Mouse (Mus musculus) hematopoietic stem cell, adult 5-6 weeks (primary cell): Measurements from ENCODE around the gene Ankrd12. TPM values are rescaled to one million over a fixed set of nuclear protein-coding genes. Genes with fewer than 3 reads are reported as not detected.
"Not testable (repeated sequence)": the region's sequence is repeated elsewhere in the genome, so short reads cannot be mapped to it uniquely, and the experiment has no call there.

Experiments
- ATAC-seq, 2 experiments: fragments of 125-278 bp in 1 of 2; replicated peaks in 1 of 2; 2 replicates each; pipeline ENCODE4 v1.8.0; 2016 to 2017; ENCODE audit warnings: inconsistent platforms in 2 of 2, mild to moderate bottlenecking in 2 of 2, moderate number of reproducible peaks in 2 of 2, low read depth in 1 of 2, moderate TSS enrichment in 1 of 2; ENCODE audit not compliant: low FRiP score in 2 of 2, poor library complexity in 2 of 2, severe bottlenecking in 2 of 2, insufficient read depth in 1 of 2, low TSS enrichment in 1 of 2
- total RNA-seq: library from RNA; stranded (forward); fragments of 172-1452, 232-1000 nt; gene quantifications from 2 replicates; pipeline ENCODE4 v1.2.3, GENCODE M21; 2017

The Ankrd12 gene
- total RNA-seq, 1 experiment from 2014 or later: 53.3 TPM

DNA sequence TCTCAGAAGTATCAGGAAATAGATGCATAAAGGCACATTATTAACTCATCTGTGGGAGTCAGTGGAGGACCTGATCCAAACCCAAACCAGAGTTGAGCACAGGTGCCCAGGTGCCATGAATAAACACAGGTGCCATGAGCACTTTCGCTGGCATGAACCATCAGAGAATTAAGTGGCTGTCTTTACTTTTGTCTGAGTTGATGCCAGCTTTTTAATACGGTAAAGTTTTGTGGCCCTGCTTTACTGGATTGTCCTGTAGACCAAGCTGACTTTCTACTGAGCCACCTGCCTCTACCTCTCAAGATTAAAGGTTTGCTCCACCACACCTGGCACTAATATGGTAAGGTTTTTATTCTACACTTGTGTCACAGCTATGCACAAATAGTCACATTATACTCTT is 15.2 kb upstream of the Ankrd12 start:
- no peak for ATAC-seq

DNA sequence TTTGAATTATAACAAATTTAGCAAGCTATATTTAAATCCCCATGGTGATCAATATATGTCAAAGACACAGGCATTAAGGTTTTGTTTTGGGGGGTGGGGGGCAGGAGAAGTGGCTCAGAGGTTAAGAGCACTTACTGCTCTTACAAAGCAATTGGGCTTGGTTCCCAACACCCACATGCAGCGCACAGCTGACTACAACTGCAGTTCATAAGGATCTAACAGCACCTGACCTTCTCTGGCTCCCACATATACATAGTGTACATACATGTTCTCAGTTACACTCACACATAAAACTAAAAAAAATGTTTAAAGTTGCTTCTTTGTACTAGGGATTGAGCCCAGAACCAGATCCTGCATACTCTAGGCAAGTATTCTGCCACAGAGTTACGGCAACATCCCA is 14.5 kb upstream of the Ankrd12 start:
- no peak for ATAC-seq

DNA sequence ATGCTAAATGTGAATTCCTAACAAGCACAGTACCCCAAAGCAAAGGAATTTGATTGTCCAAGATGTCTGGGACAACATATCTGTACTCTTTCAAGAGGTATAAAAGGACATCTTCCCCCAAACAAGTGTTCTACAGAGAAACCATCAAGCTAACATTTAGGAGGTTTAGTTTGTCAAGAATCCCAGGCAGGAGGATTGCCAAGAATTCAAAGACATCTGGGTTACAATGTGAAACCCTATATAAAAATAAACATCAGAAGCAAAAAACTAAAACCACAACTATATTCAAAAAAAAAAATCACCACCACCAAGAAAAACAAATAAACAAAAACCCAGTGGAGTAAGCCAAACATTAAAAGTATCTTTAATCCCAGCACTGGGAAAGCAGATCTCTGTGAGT is 13.4 kb upstream of the Ankrd12 start:
- ATAC-seq: no peak

DNA sequence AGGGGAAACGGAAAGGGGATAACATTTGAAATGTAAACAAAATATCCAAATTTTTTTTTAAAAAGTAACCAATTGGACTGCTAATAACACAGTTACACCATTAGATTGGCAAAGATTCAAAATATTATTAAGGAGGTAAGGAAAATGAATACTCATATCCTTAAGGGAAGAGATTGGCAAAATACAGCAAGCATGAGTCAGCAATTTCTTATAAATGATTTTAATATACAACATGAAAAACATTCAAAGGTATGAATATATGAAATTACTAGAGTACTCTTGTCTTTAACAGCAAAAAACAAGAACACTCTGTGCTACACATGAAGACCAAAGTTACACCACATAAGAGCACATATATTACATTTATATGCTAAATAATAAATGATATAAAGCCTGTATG is 8.1 kb upstream of the Ankrd12 start:
- no peak for ATAC-seq

DNA sequence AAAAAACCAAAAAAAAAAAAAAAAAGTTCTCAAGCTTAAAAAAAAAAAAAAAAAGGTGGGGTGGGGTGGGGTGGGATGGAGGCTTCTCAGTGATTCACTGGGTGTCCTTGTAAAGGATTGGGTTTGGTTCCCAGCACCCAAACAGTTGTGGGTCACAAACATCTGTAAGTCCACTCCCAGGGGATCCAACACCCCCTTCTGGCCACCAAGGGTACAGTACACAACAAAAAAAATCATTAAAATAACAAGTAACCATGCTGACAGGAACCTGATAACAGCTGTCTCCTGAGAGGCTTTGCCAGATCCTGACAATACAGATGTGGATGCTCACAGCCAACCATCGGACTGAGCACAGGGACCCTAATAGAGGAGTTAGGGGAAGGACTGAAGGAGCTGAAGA is 7.6 kb upstream of the Ankrd12 start:
- no peak for ATAC-seq

DNA sequence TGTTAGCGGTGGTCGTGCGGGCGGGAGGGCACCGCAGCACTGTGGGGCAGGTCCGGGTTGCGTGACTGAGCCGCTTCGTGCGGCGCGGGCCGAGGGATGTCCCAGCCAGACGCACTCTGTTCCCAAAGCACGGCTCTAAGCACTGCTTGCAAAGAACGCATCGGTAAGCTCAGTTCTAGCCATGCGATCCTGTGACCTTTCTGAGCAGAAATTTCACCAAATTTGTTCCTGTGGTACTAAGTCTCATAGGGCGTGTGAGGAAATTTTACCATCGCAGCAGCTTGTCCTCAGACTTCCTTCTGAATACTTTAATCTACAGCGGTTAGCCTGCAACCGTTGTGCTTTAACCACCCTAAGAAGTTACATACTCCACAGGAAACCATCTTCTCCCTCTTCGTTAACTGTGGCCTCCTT is 555 bp upstream of the Ankrd12 start:
- ATAC-seq: peak; percentile 12 to 29; a peak in 3 of 4 replicates

DNA sequence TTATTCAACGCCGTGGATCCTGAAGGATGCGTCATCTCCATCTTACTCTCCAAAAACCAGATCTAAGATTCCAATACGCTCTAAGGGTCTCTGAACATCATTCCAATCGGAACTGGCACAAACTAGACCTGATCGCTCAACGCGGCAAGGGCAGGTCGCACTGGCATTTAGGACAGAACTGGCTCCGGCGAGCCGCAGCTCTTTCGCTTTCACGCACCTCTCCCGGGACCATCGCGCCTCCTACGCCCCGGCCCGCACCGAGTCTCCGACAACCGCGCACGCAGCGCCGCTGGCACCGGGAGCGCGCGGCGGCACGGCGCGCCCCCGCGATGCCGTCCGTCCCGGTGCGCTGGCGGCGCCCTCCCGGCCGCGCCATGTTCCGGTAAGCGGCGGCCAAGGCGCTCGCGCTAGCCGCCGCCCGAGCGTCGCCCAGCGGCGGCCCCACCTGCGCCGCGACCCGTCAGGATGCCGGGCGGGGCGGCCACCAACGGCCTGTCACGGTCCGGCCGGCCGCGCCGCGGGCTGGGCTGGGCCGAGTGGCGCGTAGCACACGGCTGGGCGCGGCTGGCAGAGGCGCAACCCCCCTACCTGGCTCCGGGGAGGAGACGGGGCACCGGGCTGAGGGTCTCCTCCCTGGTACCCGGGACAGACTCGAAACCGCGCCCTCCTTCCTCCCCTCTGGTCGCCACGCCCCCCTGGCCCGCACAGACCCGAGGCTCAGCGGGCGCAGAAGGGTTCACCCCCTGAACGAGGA is 538 bp downstream of the Ankrd12 start:
- ATAC-seq: peak; percentile 39 to 58

DNA sequence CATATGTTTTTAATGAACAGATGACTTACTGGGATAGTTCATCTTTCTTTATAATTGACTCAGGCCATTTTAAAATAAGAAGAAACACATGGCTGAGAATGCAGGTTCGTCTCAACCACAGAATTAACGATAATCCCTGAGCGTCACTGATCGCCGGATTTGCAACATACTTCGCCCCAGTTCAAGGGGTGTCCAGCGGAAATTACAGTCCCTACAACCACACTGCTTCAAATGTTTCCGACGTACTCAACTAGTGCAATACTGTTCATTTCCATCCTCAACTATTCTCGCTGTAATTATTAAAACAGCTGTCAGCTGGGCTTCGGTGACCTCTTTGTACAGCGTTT is 1.1 kb downstream of the Ankrd12 start:
- ATAC-seq: peak; percentile 27 to 39; a peak in 2 of 4 replicates

DNA sequence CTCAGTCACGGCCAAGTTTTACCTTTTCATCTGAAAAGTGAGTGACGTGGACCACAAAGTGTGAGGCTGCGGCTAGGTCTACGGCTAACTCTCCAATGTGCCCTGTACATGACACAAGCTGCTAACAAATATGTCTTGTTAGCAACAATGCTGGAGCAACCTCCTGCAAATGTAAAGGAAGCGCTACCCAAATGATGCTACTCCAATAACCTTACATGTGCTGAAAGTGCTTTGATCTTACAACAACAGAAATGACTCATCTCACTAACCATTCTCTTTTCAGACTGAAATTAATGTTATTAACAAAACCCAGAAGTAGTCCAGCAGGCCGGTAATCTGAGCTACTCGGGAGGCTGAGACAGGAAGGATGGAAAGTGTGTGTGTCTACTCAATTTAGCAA is 2.9 kb downstream of the Ankrd12 start:
- no peak for ATAC-seq

DNA sequence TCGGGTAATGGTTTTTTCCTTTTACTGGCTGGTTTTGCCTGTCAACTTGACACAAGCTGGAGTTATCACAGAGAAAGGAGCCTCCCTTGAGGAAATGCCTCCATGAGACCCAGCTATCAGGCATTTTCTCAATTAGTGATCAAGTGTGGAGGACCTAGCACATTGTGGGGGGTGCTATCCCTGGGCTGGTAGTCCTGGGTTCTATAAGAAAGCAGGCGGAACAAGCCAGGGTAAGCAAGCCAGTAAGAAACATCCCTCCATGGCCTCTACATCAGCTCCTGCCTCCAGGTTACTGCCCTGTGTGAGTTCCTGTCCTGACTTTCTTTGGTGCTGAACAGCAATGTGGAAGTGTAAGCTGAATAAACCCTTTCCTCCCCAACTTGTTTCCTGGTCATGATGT is 7.9 kb downstream of the Ankrd12 start:
- ATAC-seq: not testable (repeated sequence)

DNA sequence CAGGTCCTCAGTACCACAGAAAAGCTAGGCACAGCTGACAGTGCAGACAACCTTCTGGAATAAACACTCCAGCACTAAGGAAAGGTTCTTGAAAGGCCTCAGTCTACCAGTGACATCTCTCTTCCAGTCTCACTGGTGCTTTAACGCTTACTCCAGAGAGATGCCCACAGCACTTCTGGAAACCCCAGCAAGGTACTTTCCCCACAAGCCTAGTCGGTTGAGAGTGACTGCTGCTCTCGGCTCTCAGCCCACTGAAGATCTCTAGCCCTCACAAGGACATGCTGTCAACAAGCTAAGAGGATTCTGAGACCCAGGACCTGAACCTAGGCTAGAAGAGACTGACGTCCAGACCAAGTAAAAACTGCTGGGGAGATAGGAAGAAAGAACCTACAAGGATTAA is 11.8 kb downstream of the Ankrd12 start:
- no peak for ATAC-seq

DNA sequence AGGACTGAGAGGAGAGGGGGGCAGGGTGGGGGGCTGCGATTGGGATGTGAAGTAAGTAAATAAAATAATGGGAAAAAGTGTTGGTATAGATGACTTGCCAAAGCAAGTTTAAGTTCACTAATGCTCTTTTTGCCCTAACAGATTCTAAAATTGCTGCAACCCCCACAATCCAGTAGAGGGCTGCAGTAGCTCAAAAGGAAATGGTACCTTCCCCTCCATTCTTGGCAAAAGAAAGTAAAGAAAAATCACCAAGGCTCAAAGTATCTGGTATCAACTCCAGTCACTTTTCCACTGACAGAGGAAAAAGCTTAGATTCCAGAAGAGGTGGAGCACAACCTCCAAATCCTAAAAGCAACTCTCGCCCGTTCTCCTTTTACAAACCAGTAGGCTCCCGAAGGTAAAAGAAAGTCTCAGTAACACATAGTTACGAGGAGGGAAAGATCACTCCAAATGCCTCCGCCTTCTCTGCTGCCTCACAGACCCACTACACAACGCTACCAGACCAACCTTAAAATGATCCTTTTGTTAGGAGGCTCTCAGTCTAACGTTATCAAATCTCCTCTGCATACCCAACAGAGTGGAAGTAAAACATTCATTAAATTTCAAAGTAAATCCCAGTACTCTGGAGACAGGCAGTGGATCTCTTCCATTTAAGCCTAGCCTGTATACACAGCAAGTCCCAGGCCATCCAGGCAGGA is 15.5 kb downstream of the Ankrd12 start:
- ATAC-seq: peak in 1 of 2 experiments; percentile 70; a peak in 2 of 4 replicates

DNA sequence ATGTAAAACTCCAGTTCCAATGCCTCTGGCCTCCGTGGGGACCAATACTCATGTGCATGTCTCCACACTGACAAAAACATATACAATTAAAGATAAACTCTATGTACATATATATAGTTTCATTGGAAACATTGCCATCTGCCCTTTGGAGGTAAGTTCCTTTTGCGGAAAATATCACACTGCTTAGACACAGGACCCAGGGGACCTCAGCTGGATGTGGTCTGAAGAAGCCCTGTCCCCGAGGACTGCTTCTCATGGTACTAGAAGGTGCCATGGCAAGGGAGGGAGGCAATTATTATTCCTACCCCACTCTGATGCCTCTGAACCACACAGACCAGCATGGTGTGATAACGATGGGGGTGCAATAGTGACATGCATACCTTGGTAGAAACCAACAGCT is 18.7 kb downstream of the Ankrd12 start:
- ATAC-seq: no peak

DNA sequence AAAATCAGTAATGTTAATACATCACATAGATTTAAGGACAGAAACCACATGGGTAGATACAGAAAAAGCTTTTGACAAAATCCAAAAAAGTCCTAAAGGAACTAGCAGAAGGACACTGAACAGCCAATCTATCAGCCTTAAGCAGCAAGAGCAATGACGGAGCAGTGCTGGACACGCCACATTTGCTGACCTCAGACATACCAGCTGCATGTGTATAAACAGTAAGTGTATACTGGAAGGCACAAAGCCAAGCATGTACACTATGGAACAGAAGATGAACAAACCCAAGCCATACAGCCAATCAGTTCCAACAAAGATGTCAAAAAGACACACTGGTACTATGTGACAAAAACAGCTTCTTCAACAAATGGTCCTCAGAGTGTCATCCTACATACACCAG is 19.7 kb downstream of the Ankrd12 start:
- ATAC-seq: no peak

DNA sequence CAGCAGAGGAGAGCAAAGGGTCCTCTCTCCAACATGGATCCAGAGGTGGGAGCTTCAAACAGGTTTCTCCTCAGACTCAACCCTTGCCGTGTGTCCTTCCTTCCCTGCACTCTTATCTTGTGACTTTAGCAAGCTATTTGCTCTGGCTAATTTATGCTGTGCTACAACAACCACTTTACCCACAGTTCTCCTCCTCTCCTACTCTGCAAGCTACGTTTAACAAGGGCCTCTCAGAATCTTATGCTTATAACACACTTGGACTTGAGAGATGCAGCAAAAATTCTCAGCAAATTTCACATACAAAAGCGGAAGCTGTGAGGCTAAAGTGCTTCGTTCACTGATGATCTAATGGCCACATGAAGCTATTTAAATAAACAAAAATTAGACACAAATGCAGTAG is 23.5 kb downstream of the Ankrd12 start:
- no peak for ATAC-seq

DNA sequence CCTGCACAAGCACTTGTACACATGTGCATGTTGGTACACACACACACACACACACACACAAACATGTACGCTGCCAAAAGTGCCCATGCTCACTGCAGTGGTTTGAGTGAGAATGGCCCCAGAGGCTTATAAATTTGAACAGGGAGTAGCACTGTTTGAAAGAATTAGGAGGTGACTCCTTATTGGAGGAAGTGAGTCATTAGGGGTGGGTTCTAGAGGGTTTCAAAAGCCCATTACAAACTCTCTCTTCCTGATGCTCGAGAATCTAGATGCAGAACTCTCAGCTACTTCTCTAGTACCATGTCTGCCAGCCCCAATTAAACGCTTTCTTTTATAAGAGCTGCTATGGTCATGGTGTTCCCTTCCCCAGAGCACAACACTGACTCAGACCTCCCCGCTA is 28.1 kb downstream of the Ankrd12 start:
- peak in 1 of 2 experiments; percentile 15; a peak in 1 of 4 replicates for ATAC-seq

DNA sequence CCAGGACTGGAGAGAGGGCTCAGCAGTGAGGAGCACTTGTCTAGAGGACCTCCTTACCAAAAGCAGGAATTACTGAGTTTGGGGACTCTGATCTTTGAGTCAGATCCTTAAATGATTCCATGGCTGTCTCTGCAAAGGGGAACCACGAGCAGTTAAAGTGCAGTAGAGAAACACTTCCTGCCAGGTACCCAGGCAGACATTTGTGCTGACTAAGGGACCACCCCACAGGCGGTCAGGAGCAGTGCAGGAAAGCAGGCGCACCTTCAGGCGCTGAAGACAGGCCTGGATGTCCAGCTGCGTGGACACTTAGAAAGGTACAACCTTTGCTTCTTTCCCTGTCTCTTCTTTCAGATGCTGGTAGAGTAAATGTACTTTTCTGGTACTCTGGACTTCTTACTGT is 28.7 kb downstream of the Ankrd12 start:
- peak; percentile 78 to 80 for ATAC-seq

DNA sequence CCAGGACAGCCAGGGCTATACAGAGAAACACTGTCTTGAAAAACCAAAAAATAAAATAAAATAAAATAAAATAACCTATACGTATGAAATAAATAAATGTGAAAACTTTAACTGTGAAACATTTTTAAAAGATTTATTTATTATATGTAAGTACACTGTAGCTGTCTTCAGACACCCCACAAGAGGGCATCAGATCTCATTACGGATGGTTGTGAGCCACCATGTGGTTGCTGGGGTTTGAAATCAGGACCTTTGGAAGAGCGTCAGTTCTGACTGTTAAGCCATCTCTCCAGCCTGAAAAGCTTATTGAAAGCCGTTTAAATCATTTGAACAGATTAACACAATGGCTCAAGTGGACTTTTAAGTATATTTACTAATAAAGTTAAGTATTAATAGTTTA is 33.2 kb downstream of the Ankrd12 start:
- ATAC-seq: not testable (repeated sequence)

DNA sequence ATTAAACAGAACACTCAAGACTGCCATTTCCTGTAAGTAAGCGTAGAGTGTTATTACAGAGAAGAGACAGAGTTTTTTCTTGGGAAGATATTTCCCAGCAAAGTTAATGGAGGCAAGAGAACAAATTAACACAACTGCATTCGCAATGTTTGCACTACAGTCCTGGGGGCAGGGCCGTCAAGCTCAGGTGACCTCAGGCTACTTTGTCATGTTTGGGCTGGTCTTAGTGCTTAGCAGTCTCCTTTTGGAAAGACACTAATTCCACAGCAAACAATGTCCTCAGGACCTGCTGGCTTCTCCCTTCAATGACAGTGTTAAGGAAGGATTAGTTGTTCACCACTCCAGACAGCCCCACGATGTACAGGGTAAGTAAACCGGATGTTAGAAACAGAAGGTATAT is 35.9 kb downstream of the Ankrd12 start:
- ATAC-seq: no peak
